Mouse (Mus musculus): Measurements from ENCODE around the gene Smpd2. TPM values are rescaled to one million over a fixed set of nuclear protein-coding genes. Genes with fewer than 3 reads are reported as not detected.

Smpd2 gene
- polyA plus RNA-seq, 3 experiments from 2014 or later, result 19.3 to 29.5 (median 27.7) TPM

- no peak for ATAC-seq
Measured at GRCm38 (mm10) chr10:41450780-41451522, 39.2 kb downstream of the Smpd2 start.

- ATAC-seq, result peak; percentile 98
Measured at GRCm38 (mm10) chr10:41450137-41450670, 40.0 kb downstream of the Smpd2 start, which contains the start of gene Zbtb24. Zbtb24 (plus strand) TSS chr10:41450383.

- peak; percentile 38 for ATAC-seq
Measured at GRCm38 (mm10) chr10:41449684-41450083, 40.5 kb downstream of the Smpd2 start.

GRCm38 (mm10) chr10:41448216-41448615 lies 42.0 kb downstream of the Smpd2 start:
- ATAC-seq, result no peak

Other genes starting within 250 kb of the Smpd2 start
- gene Fig4, start 187.1 kb downstream of the Smpd2 start, polyA plus RNA-seq (2017; shearing (Covaris generic)), result 10 to 100 TPM in 2 of 3 experiments, 1 to 10 TPM in 1; 8.1 to 12.7 (median 10.9) TPM
- under 1 TPM in 2 of 3 experiments, not detected in 1; 0.06 to 0.07 TPM for gene Ak9, start 186.4 kb downstream of the Smpd2 start, polyA plus RNA-seq (2017; shearing (Covaris generic))
- gene Zbtb24, start 40.0 kb downstream of the Smpd2 start, polyA plus RNA-seq (2017; shearing (Covaris generic)), result 10 to 100 TPM; 21.3 to 33.2 (median 29.7) TPM
- gene Mical1, start 14.1 kb downstream of the Smpd2 start, polyA plus RNA-seq (2017; shearing (Covaris generic)), result 100 to 1,000 TPM in 2 of 3 experiments, 10 to 100 TPM in 1; 84.9 to 115 (median 101) TPM
- gene Ppil6, start 70 bp upstream of the Smpd2 start, polyA plus RNA-seq (2017; shearing (Covaris generic)), result not detected
- gene Cd164, start 29.0 kb upstream of the Smpd2 start, polyA plus RNA-seq (2017; shearing (Covaris generic)), result 100 to 1,000 TPM; 202 to 255 (median 243) TPM
- gene Ccdc162, start 226.3 kb upstream of the Smpd2 start, polyA plus RNA-seq (2017; shearing (Covaris generic)), result 1 to 10 TPM in 2 of 3 experiments, under 1 TPM in 1; 0.19 to 1.6 (median 1.3) TPM

Data from inflammation-experienced regulatory T-cells, adult 6 months (primary cell).